ENCODE assay signal across 8 mouse cellular contexts in the genomic region with DNA sequence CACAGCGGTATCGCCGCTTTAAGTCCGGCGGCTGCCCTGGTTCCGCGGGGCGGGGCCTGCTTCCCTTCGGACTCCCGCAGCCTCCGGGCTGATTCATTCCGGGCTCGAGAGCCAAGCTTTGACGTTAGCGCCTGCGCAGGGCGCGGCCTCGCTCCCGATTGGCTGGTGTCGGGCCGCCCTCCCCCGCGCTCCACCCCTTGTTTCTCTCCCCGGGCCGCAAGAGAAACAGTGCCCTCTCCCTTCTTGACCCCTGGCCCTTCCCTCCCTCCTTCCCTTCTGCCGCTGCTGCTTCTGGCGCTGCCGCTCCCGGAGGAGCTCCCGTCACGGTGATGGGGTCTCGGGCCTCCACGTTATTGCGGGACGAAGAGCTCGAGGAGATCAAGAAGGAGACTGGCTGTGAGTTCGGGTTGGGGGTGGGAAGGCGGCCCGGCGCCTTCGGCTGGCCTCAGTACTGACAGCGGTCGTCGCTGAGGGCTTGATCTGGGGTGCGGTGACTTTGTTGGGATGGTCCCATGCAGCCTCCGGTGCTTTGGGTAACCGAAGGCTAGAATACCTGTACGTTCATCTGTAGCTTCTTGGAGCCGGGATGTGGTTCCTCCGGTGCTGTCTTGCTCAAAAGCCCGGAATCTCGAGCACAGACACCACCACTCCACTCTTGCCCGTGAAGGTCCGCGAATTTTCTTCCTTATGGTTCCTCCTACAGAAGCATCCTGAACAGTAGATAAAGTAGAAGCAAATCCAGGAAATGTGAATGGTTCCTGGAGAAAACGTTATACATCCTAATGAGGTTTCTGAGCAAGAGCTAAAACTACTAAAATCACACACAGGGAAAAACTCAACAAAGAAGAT. TPM values are rescaled to one million over a fixed set of nuclear protein-coding genes. Genes with fewer than 3 reads are reported as not detected.
A peak's percentile ranks its signal among the peaks of the same experiment; 100 is the strongest.
DNase-seq lines count a peak whose midpoint lies in the region; ATAC-seq lines count a peak whose summit lies in the region.

A gene (minus strand): TSS at position 106 of the 849 bp plus-strand sequence.
A gene (plus strand): TSS at position 176 of the 849 bp plus-strand sequence.

- peak within 1 kb of the TSS; percentile 94 for H3K4me3 ChIP-seq in hindbrain, embryonic 16.5 days (ENCODE audit: low read length)
- peak within 1 kb of the TSS; percentile 86 for H3K4me3 ChIP-seq in macrophage (ENCODE audit: inconsistent target)

- no peaks in the 10 kb centered on the region for H3K27me3 ChIP-seq in hindbrain, embryonic 16.5 days (replicated peaks; ENCODE audit: control insufficient read depth, insufficient read depth, low read length)

- WGBS in hindbrain, embryonic 16.5 days, result under 1% methylated on average over 55 of the region's 57 CpGs
- WGBS in macrophage (ENCODE audit: missing documents), result 2% methylated on average over 48 of the region's 57 CpGs

- peak; percentile 91 for DNase-seq in WW6 (ENCODE audit: low read depth, low spot score)
- peak; percentile 95 to 98 for DNase-seq in cerebellum, postnatal 4 days (ENCODE audit: low spot score in 2 of 2)
- peak; percentile 99 for DNase-seq in gastrocnemius, adult 18-20 months (ENCODE audit: low spot score)
- peak; percentile 98 to 99 for DNase-seq in left cerebral cortex, adult 18-20 months (ENCODE audit: low spot score in 2 of 2)
- DNase-seq in right cerebral cortex, adult 18-20 months, result peak; percentile 99
- peak; percentile 94 for DNase-seq in urinary bladder, postnatal 10 days (ENCODE audit: low spot score)

- peak within 1 kb of the TSS; percentile 81 for H3K27ac ChIP-seq in hindbrain, embryonic 16.5 days (ENCODE audit: low read depth, low read length)
- peak within 1 kb of the TSS; percentile 54 for H3K27ac ChIP-seq in macrophage

- peaks cover 14% of the 10 kb centered on the region for H3K4me1 ChIP-seq in hindbrain, embryonic 16.5 days (ENCODE audit: control insufficient read depth, insufficient read depth, low read depth, low read length)

- peak within 1 kb of the TSS; percentile 93 for H3K9ac ChIP-seq in hindbrain, embryonic 16.5 days (ENCODE audit: low read depth, low read length)

- H3K79me2 ChIP-seq in macrophage (ENCODE audit: inconsistent target), result peaks cover 47% of the 10 kb centered on the region; the same call in 1 of the 2 replicates

- peak; percentile 99 for ATAC-seq in hindbrain, embryonic 16.5 days

- no peaks in the 10 kb centered on the region for H3K36me3 ChIP-seq in hindbrain, embryonic 16.5 days (ENCODE audit: control insufficient read depth, insufficient read depth, low read length)
- no peaks in the 10 kb centered on the region for H3K36me3 ChIP-seq in macrophage (ENCODE audit: inconsistent target)

- H3K4me2 ChIP-seq in hindbrain, embryonic 16.5 days (ENCODE audit: low read length), result peak within 1 kb of the TSS; percentile 81

- H3K9me3 ChIP-seq in hindbrain, embryonic 16.5 days (ENCODE audit: control insufficient read depth, low read length), result no peaks in the 10 kb centered on the region

RNA-seq across cellular contexts. Expression of the first gene that starts in this region (rescaled TPM):
- total RNA-seq in gastrocnemius, adult 18-20 months (2021), result 1 to 10 TPM; 1.2 to 1.9 TPM
- 1.1 and 1.5 TPM in 2 replicates for polyA plus RNA-seq in hindbrain, embryonic 16.5 days (2015; fragmentation: Nextera tagmentation; extraction: Ambion mirVana)
- under 1 TPM; 0.63 to 0.74 TPM for total RNA-seq in left cerebral cortex, adult 18-20 months (2021)
- 1 to 10 TPM in 2 of 26 experiments, under 1 TPM in 18, not detected in 6; 0.11 to 1.1 (median 0.51) TPM for total RNA-seq in macrophage (2018; cell fraction: chromatin; rRNA removed)
- under 1 TPM; 0.04 to 0.22 (median 0.10) TPM for total RNA-seq in macrophage (2018; cell fraction: cytosol; rRNA removed)
- total RNA-seq in macrophage (2018; cell fraction: nucleus; rRNA removed), result 1 to 10 TPM in 1 of 26 experiments, under 1 TPM in 19, not detected in 6; 0.06 to 1.2 (median 0.31) TPM
- 0.07 to 0.10 TPM (median 0.09 TPM) in 3 replicates for polyA plus RNA-seq in macrophage (2018)

RNA-seq across cellular contexts. Expression of the second gene that starts in this region (rescaled TPM):
- 10 to 100 TPM; 75.7 to 78.6 TPM for total RNA-seq in gastrocnemius, adult 18-20 months (2021)
- polyA plus RNA-seq in hindbrain, embryonic 16.5 days (2015; fragmentation: Nextera tagmentation; extraction: Ambion mirVana), result 57.1 and 61.6 TPM in 2 replicates
- 100 to 1,000 TPM; 183 to 190 TPM for total RNA-seq in left cerebral cortex, adult 18-20 months (2021)
- total RNA-seq in macrophage (2018; cell fraction: chromatin; rRNA removed), result 10 to 100 TPM in 24 of 26 experiments, 1 to 10 TPM in 2; 8.0 to 45.8 (median 21.9) TPM
- total RNA-seq in macrophage (2018; cell fraction: cytosol; rRNA removed), result 10 to 100 TPM; 55.6 to 71.9 (median 63.5) TPM
- 10 to 100 TPM; 14.0 to 43.9 (median 26.1) TPM for total RNA-seq in macrophage (2018; cell fraction: nucleus; rRNA removed)
- polyA plus RNA-seq in macrophage (2018), result 58.0 to 67.1 TPM (median 58.9 TPM) in 3 replicates

Comparison
In these comparisons a context has a peak if more than half of its experiments do, and no peak if none do; other contexts are left out.
1. Peak in every context shown above with its lines: DNase-seq, ATAC-seq, H3K4me3 ChIP-seq and H3K27ac ChIP-seq.